Mouse (Mus musculus): ENCODE data around the gene Keap1.

DNA sequence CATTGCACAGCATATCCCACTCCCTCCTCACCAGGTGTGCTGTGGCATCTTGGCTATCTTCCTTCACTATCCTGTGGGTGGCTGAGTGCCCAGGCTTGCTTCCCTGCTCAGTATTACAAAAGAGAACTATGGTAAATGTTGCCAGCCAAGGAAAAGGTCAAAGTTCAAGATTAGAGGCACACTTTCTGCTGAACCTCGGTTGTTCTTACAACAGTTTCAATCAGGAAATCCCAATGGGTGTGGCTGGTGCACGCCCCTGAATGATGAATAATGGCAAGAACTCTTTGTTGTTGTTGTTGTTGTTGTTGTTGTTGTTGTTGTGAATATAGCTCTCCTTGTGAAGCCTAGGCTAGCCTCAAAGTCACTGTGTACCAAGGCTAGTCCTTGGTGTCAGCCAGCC lies 22.7 kb upstream of the Keap1 start:
- TF ChIP-seq EP300 (IDR thresholded peaks at IDR 0.05; ENCODE audit: low read depth) (no peak), CTCF (IDR thresholded peaks at IDR 0.05; ENCODE audit: low read depth) (no peak)
